Mouse (Mus musculus) megakaryocyte progenitor cell, adult 5-6 weeks (primary cell): ENCODE results near the gene Parvg. TPM values are rescaled to one million over a fixed set of nuclear protein-coding genes. Genes with fewer than 3 reads are reported as not detected.
A peak's percentile ranks its signal among the peaks of the same experiment; 100 is the strongest.

Experiments
- ATAC-seq: replicated peaks from 2 replicates; pipeline ENCODE4 v1.8.0; 2016; ENCODE audit warnings: mild to moderate bottlenecking, moderate TSS enrichment, inconsistent platforms; ENCODE audit not compliant: poor library complexity
- total RNA-seq, 2 experiments: library from RNA; stranded (forward) in 1 of 2; stranded (reverse) in 1 of 2; fragments of 157-497, 149-512 nt in 1 of 2; fragments of 200-1000 nt in 1 of 2; gene quantifications; 2 replicates each; pipeline versions ENCODE4 v1.2.3 to v1.2.4; 2015 to 2017

Gene Parvg
- 99.4 and 106 TPM in 2 replicates for total RNA-seq (2015)
- total RNA-seq (2017): 246 and 253 TPM in 2 replicates

DNA sequence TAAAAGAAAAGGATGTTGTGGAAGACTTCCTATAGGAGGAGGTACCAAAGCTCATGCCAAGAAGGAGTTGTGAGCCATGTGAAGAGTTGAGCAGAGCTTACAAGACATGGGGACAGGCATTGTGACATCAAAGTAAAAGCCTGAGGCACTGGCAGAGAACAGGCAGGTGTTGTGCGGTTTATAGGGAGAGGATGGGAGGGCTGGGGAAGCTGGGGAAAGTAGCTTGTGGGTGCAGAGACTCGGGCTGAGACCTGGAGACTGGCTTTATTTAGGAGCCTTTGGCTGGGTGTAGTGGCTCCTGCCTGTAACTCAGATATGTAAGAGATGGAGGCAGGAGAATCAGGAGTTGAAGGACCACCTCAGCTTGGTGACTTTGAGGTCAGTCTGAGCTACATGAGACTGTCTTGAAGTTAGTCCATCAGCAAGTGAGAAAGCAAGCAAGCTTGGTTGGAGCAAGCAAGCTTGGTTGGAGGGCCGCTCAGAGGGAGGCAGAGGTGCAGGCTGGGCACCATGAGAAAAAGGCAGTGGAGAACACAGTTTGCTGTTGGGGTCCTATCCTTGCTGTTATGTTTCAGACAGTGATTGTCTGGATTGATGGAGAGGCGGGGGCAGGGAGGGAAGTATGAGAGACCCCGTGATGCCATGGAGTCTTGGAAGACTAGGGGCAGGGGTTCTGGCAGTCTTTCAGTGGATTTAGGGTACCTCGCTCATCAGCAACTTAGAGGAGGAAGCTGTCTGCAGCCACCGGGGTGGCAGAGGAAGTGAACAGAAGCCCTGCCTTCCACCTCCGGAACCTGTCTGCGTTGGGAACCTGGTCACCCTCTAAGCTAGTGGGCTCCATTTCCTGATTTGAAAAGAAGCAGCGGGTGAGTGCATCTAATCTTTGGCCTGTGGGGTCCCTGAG, at the start of gene Parvg:
Gene Parvg (plus strand): TSS at position 61 of the 904 bp plus-strand sequence.
- peak; percentile 26; the same call in 1 of the 2 replicates for ATAC-seq

DNA sequence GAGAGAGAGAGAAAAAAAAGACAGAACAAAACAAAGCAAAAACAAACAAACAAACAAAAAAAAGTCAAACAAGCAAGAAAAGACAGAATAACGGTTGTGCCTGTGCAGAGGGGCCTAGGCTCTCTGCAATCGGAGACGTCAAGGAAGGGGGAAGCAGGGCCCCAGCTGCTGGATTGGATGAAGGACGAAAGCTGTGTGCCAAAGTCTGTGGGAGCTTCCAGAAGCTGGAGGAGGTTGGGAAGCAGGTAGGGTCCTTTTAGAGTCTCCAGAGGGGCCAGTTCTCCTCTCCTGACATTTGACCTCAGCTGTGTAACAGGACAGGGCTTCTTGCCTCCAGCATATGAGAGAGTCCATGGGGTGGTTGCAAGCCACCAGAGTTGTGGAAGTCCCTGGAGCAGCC, 47.8 kb upstream of the Parvg start:
- ATAC-seq: no peak

DNA sequence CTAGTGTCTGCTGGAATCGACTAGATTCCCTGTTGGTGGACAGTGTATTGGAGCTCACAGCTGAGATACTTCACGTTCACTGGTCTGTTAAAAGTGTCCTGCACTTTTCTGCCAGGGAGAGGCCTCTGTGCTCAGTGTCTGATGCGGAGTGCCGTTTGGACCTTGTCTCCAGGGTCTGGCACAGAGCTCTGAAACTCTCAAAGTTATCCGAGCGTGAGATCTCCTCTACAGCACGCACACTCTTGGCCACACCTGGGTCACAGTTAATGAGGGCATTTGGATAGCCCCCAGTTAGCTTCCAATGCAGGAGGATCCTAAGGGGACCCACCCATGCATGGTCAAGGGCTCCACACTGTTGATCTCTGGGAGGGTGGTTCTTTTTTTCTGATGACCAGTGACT, 45.7 kb upstream of the Parvg start:
- ATAC-seq: no peak

DNA sequence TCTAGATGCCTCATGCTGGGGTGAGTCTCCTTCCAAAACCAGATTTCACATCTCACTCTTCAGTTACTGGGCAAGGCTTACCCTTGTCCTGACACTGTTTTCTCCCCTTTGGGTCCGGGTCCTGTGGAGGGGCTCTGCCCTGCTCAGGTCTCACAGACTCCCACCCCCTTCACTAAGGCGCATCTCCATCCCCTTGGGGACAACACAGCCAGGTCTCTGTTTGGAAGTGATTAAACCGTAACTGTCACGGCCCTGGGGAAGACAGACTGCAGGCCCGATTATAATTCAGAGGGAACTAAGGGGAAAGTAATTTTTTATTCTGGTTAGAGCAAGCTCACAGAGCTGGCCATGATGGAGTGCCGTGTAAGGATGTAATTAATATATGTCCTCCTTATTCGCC, 45.2 kb upstream of the Parvg start:
- no peak for ATAC-seq

DNA sequence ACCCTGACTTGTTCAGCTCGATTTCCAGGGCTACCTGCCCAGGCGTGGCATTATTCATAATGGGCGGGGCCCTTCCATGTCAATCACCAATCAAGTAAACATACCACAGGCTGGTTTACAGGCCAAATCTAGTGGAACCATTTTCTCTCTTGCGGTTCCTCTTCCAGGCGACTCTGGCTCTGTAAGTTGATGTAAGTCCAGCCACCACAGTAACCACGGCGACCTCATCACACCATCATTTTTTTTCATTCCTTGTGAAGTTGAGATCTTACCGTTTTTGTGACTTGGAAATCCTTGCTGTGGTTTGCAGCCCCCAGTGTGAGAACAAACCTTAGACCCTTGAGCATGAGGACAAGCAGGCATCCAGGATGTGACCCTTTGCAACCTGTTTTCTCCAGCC, 43.5 kb upstream of the Parvg start:
- peak; percentile 26; the same call in 1 of the 2 replicates for ATAC-seq

DNA sequence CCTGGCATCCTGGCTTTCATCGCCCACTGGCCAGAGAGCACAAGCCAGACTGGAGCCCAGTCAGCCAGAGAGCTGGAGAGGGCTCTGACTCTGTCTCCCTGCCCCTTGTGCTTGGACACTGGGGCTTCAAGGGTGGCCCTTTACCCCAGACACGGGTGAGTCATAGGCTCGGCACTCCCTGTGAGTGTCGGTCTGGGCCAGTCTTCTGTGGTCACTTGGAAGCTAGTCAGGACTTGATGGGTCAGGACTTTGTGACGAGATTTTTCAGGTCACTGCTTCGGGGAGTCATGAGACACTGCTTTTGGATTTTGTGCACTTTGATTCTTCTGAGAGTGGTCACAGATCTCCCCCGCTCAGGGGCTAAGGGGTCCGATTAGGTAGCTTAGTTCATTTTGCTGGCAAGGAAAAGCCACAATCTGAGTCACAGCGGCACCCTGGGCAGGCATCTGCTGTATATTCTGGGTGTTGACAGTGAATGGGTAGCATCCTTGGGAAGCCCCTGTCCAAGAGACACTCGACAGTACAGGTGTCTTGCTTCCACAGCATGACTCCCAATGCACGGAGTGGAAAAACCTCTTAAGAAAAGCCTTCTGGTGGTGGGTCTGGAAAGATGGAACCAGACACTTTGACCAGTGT, 43.0 kb upstream of the Parvg start:
- ATAC-seq: no peak

GRCm38 (mm10) chr15:84282206-84283085, 41.4 kb upstream of the Parvg start:
- no peak for ATAC-seq

DNA sequence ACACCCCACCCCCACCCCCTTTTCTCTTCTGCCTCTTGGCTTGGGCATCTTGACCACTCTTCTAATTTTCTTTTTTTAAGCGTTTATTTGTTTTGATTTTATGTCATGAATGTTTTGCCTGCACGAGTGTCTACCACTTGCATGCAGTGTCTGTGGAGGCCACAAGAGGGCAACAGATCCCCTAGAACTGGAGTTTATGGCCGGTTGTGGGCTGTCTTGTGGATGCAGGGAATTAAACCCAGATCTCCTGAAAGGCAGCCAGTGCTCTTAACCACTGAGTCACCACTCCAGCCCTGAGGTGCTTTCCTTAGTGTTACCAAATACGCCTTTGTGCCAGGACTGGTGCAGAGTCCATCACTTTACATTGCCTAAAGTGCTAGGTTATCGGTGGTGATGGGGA, 39.8 kb upstream of the Parvg start:
- ATAC-seq: peak; percentile 76

GRCm38 (mm10) chr15:84285453-84285852, 38.4 kb upstream of the Parvg start:
- ATAC-seq: no peak

DNA sequence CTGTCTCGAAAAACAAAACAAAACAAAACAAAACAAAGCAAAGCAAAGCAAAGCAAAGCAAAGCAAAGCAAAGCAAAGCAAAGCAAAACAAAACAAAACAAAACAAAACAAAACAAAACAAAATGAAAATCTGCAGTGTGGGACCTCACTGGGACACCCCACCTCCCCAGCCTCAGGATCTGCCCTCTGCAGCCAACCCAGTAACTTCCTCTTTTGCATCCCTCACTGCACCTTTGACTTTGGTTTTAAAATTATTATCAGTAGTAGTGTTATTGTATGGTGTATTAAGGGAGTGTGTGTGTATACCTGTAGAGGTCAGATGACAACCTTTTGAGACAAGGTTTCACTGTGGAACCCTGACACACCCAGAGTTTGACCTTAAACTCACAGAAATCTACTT, 34.9 kb upstream of the Parvg start:
- peak; percentile 51; the same call in 1 of the 2 replicates for ATAC-seq

GRCm38 (mm10) chr15:84291097-84291496, 32.7 kb upstream of the Parvg start:
- ATAC-seq: no peak

DNA sequence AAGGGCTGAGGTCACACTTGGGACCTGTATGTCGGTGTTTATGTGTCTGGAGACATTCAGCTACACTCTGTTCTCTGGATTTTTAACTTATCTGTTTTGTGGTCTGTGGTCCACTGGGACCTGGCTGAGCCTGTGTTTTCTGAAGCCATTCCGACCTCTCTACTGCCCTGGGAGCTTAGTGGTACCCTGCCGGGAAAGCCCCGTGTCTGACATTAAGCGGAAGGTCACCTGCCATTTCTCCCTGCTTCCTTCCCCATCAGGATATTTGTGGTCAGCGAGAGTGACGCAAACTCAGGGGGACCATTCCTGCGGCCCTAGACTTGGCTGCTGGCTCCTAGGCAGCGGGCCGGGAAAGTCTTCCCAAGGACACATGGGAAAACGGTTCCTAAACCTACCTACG, 30.2 kb upstream of the Parvg start:
- ATAC-seq: peak; percentile 53

DNA sequence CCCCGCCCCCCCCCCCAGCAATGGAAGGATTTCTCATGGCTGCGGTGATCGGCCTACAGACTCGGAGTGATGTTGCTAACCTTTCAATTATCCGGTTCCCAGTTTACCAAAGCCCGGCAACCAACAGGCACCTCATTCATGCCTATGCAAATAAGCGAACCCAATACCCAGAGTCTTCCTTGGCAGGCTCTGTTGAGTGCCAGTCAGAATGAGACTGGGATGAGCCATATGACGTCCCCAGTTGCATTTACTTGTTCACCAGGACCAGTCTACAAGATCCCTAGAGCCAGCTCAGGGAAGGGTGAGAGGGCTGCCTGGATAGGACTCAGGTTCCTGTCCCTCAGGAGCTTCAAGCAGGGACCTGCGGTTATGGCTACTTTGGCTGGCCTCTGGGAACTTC, 29.4 kb upstream of the Parvg start:
- ATAC-seq: no peak

GRCm38 (mm10) chr15:84295225-84295624, 28.6 kb upstream of the Parvg start:
- no peak for ATAC-seq

- ATAC-seq: no peak
These were observed 26.4 kb upstream of the Parvg start for GRCm38 (mm10) chr15:84297454-84297853.

DNA sequence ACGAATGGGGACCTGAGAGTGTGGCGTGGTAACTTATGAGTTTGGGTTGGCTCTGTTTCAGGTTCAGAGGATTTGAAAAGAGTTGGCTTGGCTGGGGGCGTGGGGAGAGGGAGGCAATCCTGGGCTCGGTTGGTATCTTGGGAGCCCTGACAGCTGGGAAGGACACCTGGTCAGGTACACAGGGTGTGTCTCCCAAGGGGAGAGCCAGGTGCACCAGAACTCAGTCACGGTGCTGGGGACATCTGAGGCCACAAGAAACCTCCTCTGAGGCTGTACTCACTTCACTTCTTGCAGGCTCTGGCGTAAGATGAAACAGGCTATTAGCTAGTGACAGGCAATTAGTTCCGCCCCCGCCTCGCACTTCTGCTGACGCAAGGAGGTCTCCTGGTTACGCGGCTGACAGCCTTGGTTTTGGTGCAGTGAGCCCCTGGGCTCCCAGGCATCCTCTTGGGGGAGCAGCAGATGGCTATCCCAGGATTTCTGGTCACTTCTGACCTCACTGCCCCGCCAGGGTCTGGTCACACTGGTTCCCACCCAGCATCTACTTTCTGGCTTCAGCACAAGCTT, 24.9 kb upstream of the Parvg start:
- peak; percentile 61 for ATAC-seq

GRCm38 (mm10) chr15:84299662-84300333, 24.0 kb upstream of the Parvg start:
- ATAC-seq: no peak

DNA sequence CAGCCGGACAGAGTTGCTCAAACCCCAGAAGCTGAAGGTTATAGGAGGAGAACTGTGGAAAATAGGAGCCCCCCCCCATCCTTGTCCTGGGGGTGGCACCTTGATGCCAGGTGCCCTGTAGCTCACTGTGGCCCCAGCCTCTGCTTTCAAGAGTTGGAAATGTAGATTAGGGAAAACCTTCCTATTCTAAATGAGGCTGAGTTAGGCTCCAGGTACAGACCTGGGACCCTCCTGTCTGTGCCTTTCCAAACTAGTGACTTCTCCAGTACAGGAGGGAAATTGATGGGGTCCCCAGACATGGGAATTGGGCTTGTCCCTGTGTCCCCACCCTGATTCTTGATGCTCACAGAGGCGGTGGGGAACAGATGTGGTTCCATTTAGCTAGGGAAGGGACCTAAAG, 23.2 kb upstream of the Parvg start:
- no peak for ATAC-seq

GRCm38 (mm10) chr15:84301026-84301425, 22.8 kb upstream of the Parvg start:
- no peak for ATAC-seq
